Mouse (Mus musculus) hindbrain, embryonic 13.5 days (tissue): ENCODE results near the gene Srcin1. TPM values are rescaled to one million over a fixed set of nuclear protein-coding genes. Genes with fewer than 3 reads are reported as not detected.

Experiments used
- ATAC-seq: fragments of 200-750 bp; cut with Nextera tagmentation; 2 replicates; pipeline ENCODE4 v1.8.0; 2017; ENCODE audit warnings: moderate TSS enrichment; ENCODE audit not compliant: low FRiP score
- H3K27ac ChIP-seq: fragments of 300-500 bp; sonication (generic); 2 replicates; pipeline ENCODE4 v1.5.1; 2015; ENCODE audit warnings: inconsistent platforms, mild to moderate bottlenecking, moderate library complexity
- H3K27me3 ChIP-seq: fragments of 300-500 bp; sonication (generic); 2 replicates; pipeline ENCODE4 v1.6.1; 2015; ENCODE audit warnings: mild to moderate bottlenecking, inconsistent platforms
- H3K36me3 ChIP-seq: fragments of 300-500 bp; sonication (generic); 2 replicates; pipeline ENCODE4 v1.6.1; 2015; ENCODE audit warnings: mild to moderate bottlenecking, inconsistent platforms
- H3K4me1 ChIP-seq: fragments of 300-500 bp; sonication (generic); replicated peaks from 2 replicates; pipeline ENCODE4 v1.6.1; 2015; ENCODE audit warnings: inconsistent platforms
- H3K4me2 ChIP-seq: fragments of 300-500 bp; sonication (generic); 2 replicates; pipeline ENCODE4 v1.6.1; 2015; ENCODE audit warnings: inconsistent platforms, mild to moderate bottlenecking, moderate library complexity
- H3K4me3 ChIP-seq: fragments of 300-500 bp; sonication (generic); 2 replicates; pipeline ENCODE4 v1.5.1; 2015; ENCODE audit warnings: mild to moderate bottlenecking, inconsistent platforms
- H3K9ac ChIP-seq: fragments of 300-500 bp; sonication (generic); 2 replicates; pipeline ENCODE4 v1.6.1; 2015; ENCODE audit warnings: mild to moderate bottlenecking, inconsistent platforms
- H3K9me3 ChIP-seq: fragments of 300-500 bp; sonication (generic); 2 replicates; pipeline ENCODE4 v1.6.1; 2016; ENCODE audit warnings: inconsistent platforms
- WGBS: fragments of 180-500 bp; shearing (Covaris S2); methylation state at CpG from one replicate; pipeline ENCODE4 v1.1.7; 2015; 5-methylcytosine and 5-hydroxymethylcytosine counted together
- polyA plus RNA-seq: library from polyadenylated mRNA; unstranded; fragments of >200 nt; fragmentation: Nextera tagmentation; extraction: Ambion mirVana; gene quantifications from 2 replicates; pipeline ENCODE4 v1.2.1, GENCODE M21; 2015

Gene Srcin1
- polyA plus RNA-seq, 1 experiment from 2014 or later: 7.0 TPM

DNA sequence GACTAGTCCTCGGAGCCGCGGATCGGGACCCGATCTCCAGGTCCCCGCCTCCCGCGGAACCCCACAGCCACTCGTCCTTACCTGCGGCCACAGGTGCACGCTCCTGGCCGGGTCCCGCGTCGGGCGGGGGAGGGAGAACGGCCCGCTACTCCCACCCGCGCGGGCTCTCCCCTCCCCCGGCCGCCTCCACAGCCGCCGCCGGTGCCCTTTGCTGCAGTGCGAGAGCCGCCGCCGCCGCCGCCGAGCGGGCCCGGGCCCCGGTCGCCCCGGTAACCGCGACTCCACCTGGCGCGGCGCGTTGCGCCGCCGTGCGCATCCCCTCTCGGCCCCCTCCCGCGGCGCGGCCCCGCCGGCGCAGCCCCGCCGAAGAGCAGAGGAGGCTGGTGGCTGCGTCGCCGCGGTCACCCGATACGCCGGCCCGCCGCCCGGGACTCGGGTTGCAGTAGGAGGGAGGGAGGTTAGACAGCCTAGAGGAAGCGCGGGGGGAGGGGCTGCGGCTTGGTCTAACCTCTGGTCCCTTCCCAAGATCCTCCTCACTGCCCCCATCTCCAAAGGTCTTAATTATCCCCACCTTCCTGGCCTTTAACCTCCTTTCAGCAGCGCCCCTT lies 29.1 kb downstream of the Srcin1 start:
- under 1% methylated on average over 40 of the region's 73 CpGs for WGBS
- peak overlapping the region; percentile 51 for H3K4me3 ChIP-seq
- peak overlapping the region; percentile 75 for H3K9ac ChIP-seq
- H3K27ac ChIP-seq: no peak overlapping the region
- peak; percentile 43; the same call in 1 of the 2 replicates for ATAC-seq
- H3K9me3 ChIP-seq: no peaks in the 10 kb centered on the region
- H3K4me1 ChIP-seq: peaks cover 52% of the 10 kb centered on the region
- H3K4me2 ChIP-seq: peak overlapping the region; percentile 95
- peaks cover 12% of the 10 kb centered on the region; the same call in 1 of the 2 replicates for H3K36me3 ChIP-seq
- H3K27me3 ChIP-seq: peaks cover 82% of the 10 kb centered on the region

GRCm38 (mm10) chr11:97545808-97546560 lies 30.0 kb downstream of the Srcin1 start:
- H3K27me3 ChIP-seq: peaks cover 81% of the 10 kb centered on the region
- H3K9me3 ChIP-seq: no peaks in the 10 kb centered on the region

GRCm38 (mm10) chr11:97543883-97544282 lies 32.1 kb downstream of the Srcin1 start:
- Histone ChIP-seq H3K9me3 (no peaks in the 10 kb centered on the region), H3K4me1 (peaks cover 68% of the 10 kb centered on the region), H3K27ac (no peak overlapping the region)

More at GRCm38 (mm10) chr11:97545808-97546560, 30.0 kb downstream of the Srcin1 start:
- H3K27ac ChIP-seq: no peak overlapping the region
- peaks cover 16% of the 10 kb centered on the region; the same call in 1 of the 2 replicates for H3K36me3 ChIP-seq
- H3K4me1 ChIP-seq: peaks cover 52% of the 10 kb centered on the region
- H3K4me3 ChIP-seq: peak overlapping the region; percentile 51
- peak overlapping the region; percentile 95 for H3K4me2 ChIP-seq
- 6% methylated on average over 25 of the region's 26 CpGs for WGBS
- no peak for ATAC-seq
- peak overlapping the region; percentile 75 for H3K9ac ChIP-seq

DNA sequence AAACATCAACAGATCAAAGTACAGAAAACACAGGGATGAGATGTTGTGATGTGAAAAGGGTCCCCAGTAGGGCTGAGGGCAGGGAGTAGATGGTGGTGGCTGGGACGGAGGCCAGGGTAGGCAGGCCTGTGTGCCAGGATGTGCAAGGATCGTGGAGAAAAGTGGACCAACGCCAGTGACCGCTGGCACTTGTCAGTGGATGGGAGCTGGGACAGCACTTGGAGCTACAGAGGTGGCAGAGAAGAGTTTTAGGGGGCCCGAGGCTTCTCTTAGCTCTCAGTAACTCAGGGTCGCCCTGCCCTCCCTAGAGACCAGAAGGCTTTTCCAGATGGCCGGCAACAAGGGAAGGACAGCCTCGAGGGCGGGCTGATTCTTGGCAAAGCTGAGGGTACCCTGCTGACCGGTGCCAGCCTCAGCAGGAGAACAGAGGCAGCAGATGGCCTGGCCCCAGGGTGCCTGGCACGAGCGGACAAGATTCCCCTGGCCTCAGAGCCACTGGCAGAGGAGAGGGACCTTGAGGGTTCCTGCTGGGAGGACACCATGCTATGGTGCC lies 32.7 kb downstream of the Srcin1 start:
- WGBS: 42% methylated on average over 12 of the region's 12 CpGs
- Histone ChIP-seq H3K27ac (peak overlapping the region; percentile 62), H3K36me3 (peaks cover 13% of the 10 kb centered on the region), H3K4me1 (peaks cover 68% of the 10 kb centered on the region), H3K9me3 (no peaks in the 10 kb centered on the region), H3K4me3 (no peak overlapping the region), H3K4me2 (no peak overlapping the region), H3K9ac (peak overlapping the region; percentile 2; the same call in 1 of the 2 replicates), H3K27me3 (peaks cover 67% of the 10 kb centered on the region)
- ATAC-seq: no peak

More at GRCm38 (mm10) chr11:97543883-97544282, 32.1 kb downstream of the Srcin1 start:
- no peak overlapping the region for H3K9ac ChIP-seq
- WGBS: 83% methylated on average over 9 of the region's 9 CpGs
- no peak overlapping the region for H3K4me3 ChIP-seq
- ATAC-seq: no peak
- peaks cover 10% of the 10 kb centered on the region; the same call in 1 of the 2 replicates for H3K36me3 ChIP-seq
- H3K27me3 ChIP-seq: peaks cover 67% of the 10 kb centered on the region
- H3K4me2 ChIP-seq: no peak overlapping the region

DNA sequence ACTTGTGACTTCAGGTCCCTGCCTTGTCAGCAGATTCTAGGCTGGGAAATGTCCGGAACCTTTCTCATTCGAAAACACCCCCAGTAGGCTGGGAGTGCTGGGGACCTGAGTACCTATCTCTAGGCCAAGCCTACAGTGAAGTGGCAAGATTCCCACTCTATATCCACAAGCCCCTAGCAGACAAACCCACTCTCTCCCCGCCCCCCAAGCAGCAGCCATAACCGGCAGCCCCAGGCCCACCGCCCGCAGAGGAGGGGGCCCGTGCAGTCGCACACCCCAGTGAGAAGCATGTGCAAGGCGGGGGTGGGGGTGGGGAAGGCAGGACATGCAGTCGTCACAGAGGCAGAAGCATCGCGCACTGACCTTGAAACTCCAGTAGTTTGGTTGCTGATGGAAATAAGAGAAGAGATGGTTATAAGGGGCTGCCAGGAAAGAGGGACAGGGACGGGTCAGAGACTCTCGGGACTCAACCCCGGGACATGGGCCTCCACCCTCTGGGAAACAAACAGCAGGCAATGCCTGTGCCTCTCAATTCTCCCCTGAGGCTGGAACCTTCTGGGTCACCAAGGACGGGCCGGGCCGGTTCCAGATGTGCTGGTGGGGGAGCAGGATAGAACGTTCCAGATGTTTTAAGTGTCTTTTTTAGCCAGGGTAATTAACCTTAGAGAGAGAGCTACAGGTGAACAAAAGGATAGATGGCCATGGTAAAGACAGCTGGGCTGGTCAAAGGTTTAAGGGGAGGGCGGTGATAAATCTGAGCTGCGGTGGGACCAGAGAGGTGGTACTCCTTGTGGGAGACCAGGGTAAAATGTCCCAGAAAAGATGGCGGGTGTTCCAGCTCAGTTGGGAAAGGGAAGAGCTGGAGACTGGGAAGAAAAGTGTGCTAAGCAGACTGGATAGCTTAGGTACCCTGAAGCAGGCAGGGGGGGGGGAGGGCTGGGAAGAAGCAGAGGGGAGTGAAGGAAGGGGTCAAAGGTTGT lies 33.5 kb downstream of the Srcin1 start:
- Histone ChIP-seq H3K4me2 (no peak overlapping the region), H3K4me1 (peaks cover 73% of the 10 kb centered on the region), H3K36me3 (peaks cover 13% of the 10 kb centered on the region), H3K27ac (no peak overlapping the region), H3K27me3 (peaks cover 67% of the 10 kb centered on the region), H3K9me3 (no peaks in the 10 kb centered on the region), H3K4me3 (no peak overlapping the region), H3K9ac (no peak overlapping the region)
- 77% methylated on average over 22 of the region's 22 CpGs for WGBS
- ATAC-seq: no peak

DNA sequence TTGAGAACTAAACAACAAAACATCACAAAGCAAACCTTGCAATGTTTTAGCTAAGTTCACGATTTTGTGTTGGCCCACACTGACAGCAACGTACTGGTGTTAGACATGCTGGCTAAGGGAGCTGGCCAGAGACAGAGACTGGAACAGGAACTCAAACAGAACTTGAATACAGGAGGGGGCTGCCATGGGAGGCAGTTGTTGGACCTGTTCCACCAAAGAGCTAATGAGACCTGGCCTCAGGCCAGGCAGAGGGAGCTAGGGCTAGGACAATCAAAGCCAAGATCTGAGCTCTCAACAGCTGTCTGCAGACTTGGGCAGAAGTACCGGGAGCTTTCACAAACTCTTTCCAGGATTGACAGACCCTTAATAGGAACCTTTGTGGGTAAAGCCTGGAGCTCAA lies 35.4 kb downstream of the Srcin1 start:
- Histone ChIP-seq H3K9ac (no peak overlapping the region), H3K9me3 (no peaks in the 10 kb centered on the region), H3K4me1 (peaks cover 69% of the 10 kb centered on the region), H3K27ac (no peak overlapping the region), H3K4me2 (no peak overlapping the region), H3K4me3 (no peak overlapping the region), H3K27me3 (peaks cover 70% of the 10 kb centered on the region), H3K36me3 (peaks cover 20% of the 10 kb centered on the region)
- 47% methylated on average over 3 of the region's 3 CpGs for WGBS
- no peak for ATAC-seq

- H3K27ac ChIP-seq: no peak overlapping the region
- 60% methylated on average over 3 of the region's 3 CpGs for WGBS
- H3K36me3 ChIP-seq: peaks cover 25% of the 10 kb centered on the region
- no peak for ATAC-seq
- H3K4me2 ChIP-seq: no peak overlapping the region
- H3K27me3 ChIP-seq: peaks cover 70% of the 10 kb centered on the region
- H3K4me1 ChIP-seq: peaks cover 69% of the 10 kb centered on the region
- H3K4me3 ChIP-seq: no peak overlapping the region
- H3K9me3 ChIP-seq: no peaks in the 10 kb centered on the region
- no peak overlapping the region for H3K9ac ChIP-seq
Observed at GRCm38 (mm10) chr11:97540136-97540535, 35.9 kb downstream of the Srcin1 start.

DNA sequence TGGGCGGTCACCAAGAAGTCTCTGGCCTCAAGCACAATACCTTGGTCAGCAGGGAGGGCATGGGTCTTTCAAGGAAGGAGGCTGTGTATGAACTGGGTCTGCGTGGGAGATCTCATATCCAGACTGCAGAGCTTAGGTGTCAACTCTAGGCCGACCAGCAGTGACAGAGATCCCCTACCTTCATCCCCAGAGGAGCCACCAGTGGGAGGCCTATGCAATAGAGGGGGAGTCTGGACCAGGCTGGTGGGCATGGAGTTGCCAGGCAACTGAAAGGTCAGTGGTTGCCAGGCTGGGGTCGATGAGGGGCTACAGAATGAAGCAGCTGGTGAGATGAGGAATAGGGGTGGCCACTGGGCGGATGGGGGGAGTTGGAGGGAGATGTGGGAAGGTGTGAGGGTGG lies 36.4 kb downstream of the Srcin1 start:
- H3K27me3 ChIP-seq: peaks cover 70% of the 10 kb centered on the region
- H3K36me3 ChIP-seq: peaks cover 30% of the 10 kb centered on the region
- no peak for ATAC-seq
- no peak overlapping the region for H3K27ac ChIP-seq
- no peak overlapping the region for H3K4me3 ChIP-seq
- no peak overlapping the region for H3K9ac ChIP-seq
- no peaks in the 10 kb centered on the region for H3K9me3 ChIP-seq
- H3K4me2 ChIP-seq: no peak overlapping the region
- peaks cover 74% of the 10 kb centered on the region for H3K4me1 ChIP-seq
- 31% methylated on average over 5 of the region's 5 CpGs for WGBS

- Histone ChIP-seq H3K4me3 (peak overlapping the region; percentile 28; the same call in 1 of the 2 replicates), H3K36me3 (peaks cover 48% of the 10 kb centered on the region), H3K9ac (peak overlapping the region; percentile 59; the same call in 1 of the 2 replicates), H3K4me1 (peaks cover 71% of the 10 kb centered on the region), H3K27me3 (peaks cover 84% of the 10 kb centered on the region), H3K4me2 (peak overlapping the region; percentile 50), H3K27ac (no peak overlapping the region), H3K9me3 (no peaks in the 10 kb centered on the region)
- ATAC-seq: no peak
- 23% methylated on average over 12 of the region's 12 CpGs for WGBS
Observed at GRCm38 (mm10) chr11:97537580-97538089, 38.4 kb downstream of the Srcin1 start.

- no peak overlapping the region for H3K27ac ChIP-seq
- peaks cover 71% of the 10 kb centered on the region for H3K4me1 ChIP-seq
- peaks cover 45% of the 10 kb centered on the region for H3K36me3 ChIP-seq
- no peaks in the 10 kb centered on the region for H3K9me3 ChIP-seq
- 2% methylated on average over 34 of the region's 36 CpGs for WGBS
- H3K4me3 ChIP-seq: peak overlapping the region; percentile 28
- peaks cover 84% of the 10 kb centered on the region for H3K27me3 ChIP-seq
- peak overlapping the region; percentile 50 for H3K4me2 ChIP-seq
- 0 out of 2 replicates have a peak, but pooled peaks have one; percentile 11 for ATAC-seq
- H3K9ac ChIP-seq: peak overlapping the region; percentile 59
Observed at GRCm38 (mm10) chr11:97536835-97537579, 39.0 kb downstream of the Srcin1 start.
